Mouse (Mus musculus) frontal cortex, adult (tissue): ENCODE measurements around the gene Hemk1.
"Not testable (repeated sequence)": the region's sequence is repeated elsewhere in the genome, so short reads cannot be mapped to it uniquely, and the experiment has no call there.

ENCODE experiments used
- ATAC-seq: cut with Nextera tagmentation; 2 replicates; pipeline ENCODE4 v1.9.2; 2017; ENCODE audit warnings: mild to moderate bottlenecking, moderate library complexity, mixed read lengths; ENCODE audit not compliant: low TSS enrichment

Gene Hemk1

DNA sequence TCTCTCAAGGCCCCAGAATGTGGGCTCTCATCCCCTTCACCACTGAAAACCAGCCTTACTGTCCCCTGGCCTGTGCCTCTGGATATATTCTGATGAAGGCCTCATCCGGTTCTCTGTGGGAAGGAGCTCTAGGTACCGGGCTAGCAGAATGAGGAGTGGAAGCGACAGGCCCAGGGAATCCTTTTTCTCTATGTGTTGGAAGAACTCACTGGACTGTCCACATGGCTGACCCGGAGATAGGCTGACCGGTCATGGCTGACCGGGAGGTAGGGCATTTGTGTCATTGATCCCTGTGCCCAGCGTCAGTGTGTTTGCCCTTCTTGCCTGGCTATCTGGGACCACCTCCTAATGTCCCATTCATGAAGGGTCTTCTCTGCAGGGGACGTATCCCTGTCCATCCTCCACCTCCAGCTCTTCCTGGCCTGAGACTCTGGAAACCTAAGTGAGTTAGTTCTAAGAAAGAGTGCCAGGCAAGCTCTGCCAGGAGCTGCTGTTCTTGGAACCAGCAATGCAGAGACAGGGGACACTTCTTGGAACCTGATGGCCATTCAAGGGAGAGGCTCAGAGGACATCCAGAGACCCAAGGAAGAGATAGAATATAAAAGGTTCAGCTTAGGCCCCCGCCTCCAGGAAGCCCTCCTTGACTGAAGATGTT is 29.7 kb downstream of the Hemk1 start:
- ATAC-seq: peak; percentile 29; the same call in 1 of the 2 replicates

GRCm38 (mm10) chr9:107307886-107308285 is 30.3 kb downstream of the Hemk1 start:
- ATAC-seq: peak; percentile 53; the same call in 1 of the 2 replicates

- ATAC-seq: no peak
Measured at GRCm38 (mm10) chr9:107307099-107307872, 30.9 kb downstream of the Hemk1 start.

GRCm38 (mm10) chr9:107306673-107307072 is 31.5 kb downstream of the Hemk1 start:
- ATAC-seq: not testable (repeated sequence)

DNA sequence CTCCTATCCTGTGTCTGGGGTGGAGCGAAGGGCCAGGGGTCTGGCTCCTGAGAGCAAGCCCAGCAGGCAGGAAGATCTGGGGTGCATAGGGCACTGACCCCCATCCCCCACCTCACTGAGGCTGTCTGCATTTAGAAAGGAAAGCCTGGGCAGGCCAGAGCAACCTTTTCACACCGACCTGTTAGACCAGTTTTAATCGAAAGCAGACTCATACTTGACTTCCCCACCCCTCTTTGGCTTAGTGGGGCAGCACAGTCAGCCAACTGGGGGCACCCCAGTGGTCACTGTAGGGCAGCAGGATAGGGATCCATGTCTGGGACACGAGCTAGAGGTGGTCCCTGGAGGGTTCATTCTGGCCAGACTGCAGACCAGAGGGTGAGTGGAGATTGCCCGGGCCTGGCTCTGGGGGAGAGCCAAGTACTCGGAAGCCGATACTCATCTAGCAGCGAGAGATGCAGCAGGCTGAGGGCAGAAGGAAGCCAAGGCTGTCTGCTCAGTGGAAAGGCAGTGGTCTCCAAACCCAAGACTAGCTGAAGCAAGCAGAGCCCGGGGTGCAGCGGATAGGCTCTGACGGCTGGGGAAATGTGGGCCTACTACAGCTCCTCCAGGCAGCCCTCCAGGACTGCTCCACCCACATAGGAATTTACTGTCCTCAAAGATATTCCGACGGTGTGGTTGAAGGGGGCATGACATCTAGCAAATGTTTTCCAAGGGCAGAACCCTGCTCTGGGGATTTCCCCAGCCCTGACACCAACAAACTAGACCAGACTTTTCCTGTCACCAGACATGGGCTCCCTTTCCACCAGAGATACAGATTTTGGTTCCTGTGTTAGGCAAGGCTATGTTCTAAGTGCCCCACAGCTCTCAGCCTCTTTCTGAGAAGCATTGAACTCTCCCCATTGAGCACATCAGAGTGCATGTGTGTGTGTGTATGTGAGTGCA is 32.3 kb downstream of the Hemk1 start:
- ATAC-seq: no peak

DNA sequence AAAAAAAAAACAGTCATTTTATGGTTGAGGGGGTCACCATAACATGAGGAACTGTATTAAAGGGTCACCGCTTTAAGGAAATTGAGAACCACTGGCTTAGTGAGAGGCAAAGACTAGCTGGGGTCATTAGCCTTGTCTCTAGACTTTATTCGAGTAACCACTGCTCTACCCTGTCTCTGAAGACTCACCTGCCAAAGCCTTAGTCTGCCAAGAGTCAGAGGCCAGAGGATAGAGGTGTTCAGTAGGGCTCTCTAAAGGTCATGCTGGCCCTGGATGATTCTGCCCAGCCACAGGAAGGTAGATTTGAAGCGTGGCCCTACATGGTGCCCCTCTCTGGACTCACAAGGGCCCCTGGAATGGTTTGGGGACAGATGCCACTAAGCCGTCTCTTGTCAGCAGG is 33.1 kb downstream of the Hemk1 start:
- ATAC-seq: no peak

- ATAC-seq: no peak
Measured at GRCm38 (mm10) chr9:107304383-107304782, 33.8 kb downstream of the Hemk1 start.

- ATAC-seq: no peak
Measured at GRCm38 (mm10) chr9:107303900-107304299, 34.2 kb downstream of the Hemk1 start.

DNA sequence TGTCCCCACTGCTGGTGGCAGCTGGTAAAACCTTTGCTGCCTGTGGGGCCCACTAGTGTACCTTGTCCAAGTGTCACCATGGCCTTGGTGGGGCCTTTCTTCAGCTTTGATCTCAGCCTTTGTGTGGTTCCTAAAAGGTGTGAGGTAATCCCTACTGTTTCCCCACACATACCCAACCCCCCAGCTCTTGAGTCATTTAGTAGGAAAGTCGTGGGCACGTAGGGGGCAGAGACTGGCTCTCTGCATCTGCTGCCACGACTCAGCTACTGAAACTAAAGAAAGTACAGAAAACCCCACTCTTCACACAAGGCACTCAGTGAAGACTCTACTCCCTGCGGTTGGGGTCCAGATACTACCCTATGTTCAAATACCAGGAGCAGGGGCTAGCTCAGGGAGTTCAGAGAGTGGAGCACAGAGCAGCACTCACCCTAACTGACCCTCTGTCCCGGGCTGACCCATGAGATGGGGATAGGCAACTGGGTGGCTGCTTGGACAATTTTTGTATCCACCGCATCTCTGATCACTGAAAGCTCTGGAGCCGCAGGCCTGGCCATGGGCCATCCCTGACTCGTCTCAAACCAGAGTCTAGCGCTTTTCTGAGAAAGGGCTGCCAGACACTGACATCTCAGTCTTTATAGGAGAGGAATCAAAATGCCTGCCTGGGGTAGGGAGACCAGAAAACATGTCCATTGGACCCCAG is 34.9 kb downstream of the Hemk1 start:
- peak; percentile 27; the same call in 1 of the 2 replicates for ATAC-seq

DNA sequence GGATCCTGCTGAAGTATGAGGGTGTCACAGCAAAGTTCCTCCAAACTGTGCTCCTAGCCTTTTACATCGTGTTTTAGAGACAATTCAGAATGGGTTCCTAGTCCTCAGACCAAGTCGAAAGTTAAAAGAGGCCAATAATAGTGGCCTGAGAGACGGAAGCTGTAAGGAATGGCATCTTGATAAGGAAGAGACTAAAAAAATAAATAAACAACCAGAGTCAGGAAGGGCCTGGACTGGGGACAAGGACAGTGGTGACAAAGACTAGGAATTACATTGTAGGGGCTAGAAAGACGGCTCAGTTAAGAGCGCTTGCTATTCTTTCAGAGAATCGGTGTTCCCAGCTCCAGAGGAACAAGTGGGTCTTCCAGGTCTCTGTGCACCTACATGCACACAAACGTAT is 35.6 kb downstream of the Hemk1 start:
- no peak for ATAC-seq

DNA sequence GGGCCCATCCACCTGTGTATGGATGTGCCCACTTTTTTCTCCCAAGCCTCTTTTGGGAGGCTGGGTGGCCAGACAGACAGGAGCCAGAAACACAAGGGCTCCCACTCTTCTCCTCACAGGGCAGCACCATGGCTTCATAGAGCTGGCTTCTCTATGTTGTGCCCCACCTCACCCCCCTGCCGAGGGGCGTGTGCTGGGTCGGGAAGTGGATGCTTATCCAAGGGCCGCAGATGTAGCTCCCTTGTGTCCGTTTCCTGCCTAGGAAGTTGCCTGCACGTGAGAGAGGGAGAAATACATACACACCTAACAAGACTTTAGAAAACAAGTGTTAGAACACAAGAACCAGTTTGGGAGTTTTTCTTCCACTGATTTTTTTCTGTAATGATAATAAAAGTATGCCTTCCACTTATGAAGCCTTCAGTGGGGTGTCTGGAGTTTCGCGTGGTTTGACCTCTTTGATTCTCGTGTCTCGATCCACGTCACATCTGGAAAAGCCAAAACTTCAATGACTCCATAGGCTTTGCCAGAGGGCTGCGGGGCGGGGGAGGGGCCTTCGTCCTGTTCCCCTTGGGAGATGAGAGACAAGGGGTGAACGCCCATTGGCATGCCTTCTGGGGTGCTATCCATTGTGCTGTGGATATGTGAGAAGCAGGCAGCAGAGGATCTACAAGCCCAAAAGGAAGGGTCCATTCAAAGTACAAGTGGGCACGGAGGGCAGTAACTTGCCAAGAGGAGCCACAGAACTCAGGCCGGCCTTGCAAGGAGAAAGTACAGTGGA is 36.4 kb downstream of the Hemk1 start:
- ATAC-seq: no peak

GRCm38 (mm10) chr9:107300224-107300973 is 37.8 kb downstream of the Hemk1 start:
- ATAC-seq: no peak

DNA sequence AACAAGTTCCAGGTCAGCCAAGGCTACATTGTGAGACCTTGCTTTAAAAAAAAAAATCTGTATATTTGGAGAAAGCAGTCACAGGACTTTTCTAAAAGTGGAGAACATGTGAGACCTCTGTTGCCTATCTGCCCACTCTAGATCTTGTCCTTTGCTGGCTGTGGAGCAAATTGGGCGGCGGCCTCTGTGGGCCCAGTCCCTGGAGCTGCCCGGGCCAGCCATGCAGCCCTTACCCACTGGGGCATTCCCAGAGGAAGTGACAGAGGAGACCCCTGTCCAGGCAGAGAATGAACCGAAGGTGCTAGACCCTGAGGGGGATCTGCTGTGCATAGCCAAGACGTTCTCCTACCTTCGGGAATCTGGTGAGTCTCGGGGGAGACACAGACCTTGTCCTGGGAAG is 38.4 kb downstream of the Hemk1 start:
- ATAC-seq: no peak

GRCm38 (mm10) chr9:107298876-107299275 is 39.3 kb downstream of the Hemk1 start:
- no peak for ATAC-seq

- ATAC-seq: no peak
Measured at GRCm38 (mm10) chr9:107298059-107298780, 39.9 kb downstream of the Hemk1 start.

GRCm38 (mm10) chr9:107297658-107298057 is 40.5 kb downstream of the Hemk1 start:
- no peak for ATAC-seq

DNA sequence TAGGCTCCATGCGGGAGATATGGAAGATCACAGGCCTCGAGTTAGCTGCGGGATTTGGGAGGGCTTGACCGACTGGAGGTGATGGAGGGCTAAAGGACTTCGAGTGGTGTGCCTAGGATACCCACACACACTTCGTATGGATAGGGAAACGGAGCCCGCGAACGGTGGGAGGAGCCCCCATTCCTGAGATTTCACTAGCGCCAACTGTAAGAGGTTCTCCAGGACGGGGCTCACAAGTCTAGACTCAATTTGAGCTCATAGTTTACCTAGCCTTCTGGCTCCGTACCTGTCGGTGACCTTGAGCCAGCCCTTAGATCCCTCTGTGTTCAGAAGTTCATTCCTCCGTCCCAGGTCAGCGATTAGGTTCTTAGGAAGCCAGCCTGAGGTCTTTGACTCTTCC is 41.1 kb downstream of the Hemk1 start:
- peak; percentile 18; the same call in 1 of the 2 replicates for ATAC-seq

DNA sequence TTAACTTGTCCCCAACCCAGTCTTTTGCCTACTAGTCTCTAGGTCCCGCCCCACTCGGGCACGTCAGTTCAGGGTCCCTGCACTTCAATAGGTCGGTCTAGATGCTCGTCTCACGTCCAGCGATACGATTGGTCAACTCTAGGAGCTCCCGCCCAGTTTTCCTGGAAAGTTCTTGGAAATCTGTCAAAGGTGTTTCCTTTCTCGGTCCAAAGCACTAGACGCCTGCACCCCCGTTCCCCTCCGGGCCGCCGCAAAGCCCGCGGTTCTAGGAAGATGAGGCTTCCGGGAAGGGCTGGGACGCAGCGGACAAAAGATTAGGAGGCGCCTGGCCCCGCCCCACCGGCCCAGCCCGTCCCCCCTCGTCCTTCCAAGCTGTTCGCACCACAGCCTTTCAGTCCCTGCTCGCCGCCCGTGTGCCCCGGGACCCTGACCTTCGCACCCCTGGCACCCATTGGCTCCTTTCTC is 41.6 kb downstream of the Hemk1 start:
- peak; percentile 97 for ATAC-seq

GRCm38 (mm10) chr9:107296041-107296440 is 42.1 kb downstream of the Hemk1 start:
- peak; percentile 7; the same call in 1 of the 2 replicates for ATAC-seq

DNA sequence AAGGTAGTCTGAATTCAATTTTAAA is 42.3 kb downstream of the Hemk1 start, which contains the start of gene Cish:
Gene Cish, plus strand, starts transcription at position 11 of the 25 bp plus-strand sequence.
- ATAC-seq: no peak
